Mouse (Mus musculus) cerebellum, postnatal 14 days (tissue): ENCODE results near the gene Gimap7.
"Not testable (repeated sequence)": the region's sequence is repeated elsewhere in the genome, so short reads cannot be mapped to it uniquely, and the experiment has no call there.

Experiments
- DNase-seq, 2 experiments: peaks; one replicate each; pipeline ENCODE4 v3.0.0; 2021; ENCODE audit warnings: mixed read lengths in 2 of 2

Gimap7 gene

DNA sequence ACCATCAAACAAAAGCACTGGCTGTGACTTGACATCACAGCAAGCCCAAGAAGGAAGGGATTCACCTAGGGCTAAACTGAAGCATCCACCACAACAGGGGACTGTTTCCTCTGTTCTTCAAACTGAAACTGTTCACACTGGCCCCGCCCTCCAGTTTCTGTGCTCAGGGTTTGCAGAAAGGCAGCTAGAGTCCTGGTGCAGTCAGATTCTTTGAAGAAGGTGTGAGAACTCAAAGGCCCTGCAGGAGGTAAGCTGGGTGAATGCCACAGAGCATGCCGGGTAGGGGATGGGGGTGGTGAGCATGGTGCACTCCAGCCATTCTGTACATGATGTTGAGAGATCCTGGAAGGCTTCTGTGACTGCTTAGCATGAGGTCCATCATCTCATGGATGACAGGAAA, at the start of gene Gimap7, which contains the start of gene Gm28053:
Gene Gimap7, plus strand, starts transcription at position 167 of the 400 bp plus-strand sequence.
Gene Gm28053, plus strand, starts transcription at position 153 of the 400 bp plus-strand sequence.
- no peak for DNase-seq

GRCm38 (mm10) chr6:48669446-48669969, 48.9 kb upstream of the Gimap7 start:
- no peak for DNase-seq

GRCm38 (mm10) chr6:48674291-48675058, 43.9 kb upstream of the Gimap7 start:
- DNase-seq = no peak

- no peak for DNase-seq
Measured at GRCm38 (mm10) chr6:48675400-48675930, 43.0 kb upstream of the Gimap7 start.

- DNase-seq = no peak
Measured at GRCm38 (mm10) chr6:48675931-48676859, 42.2 kb upstream of the Gimap7 start, which contains the start of gene Gimap9. Gimap9 (plus strand) TSS chr6:48676129.

DNA sequence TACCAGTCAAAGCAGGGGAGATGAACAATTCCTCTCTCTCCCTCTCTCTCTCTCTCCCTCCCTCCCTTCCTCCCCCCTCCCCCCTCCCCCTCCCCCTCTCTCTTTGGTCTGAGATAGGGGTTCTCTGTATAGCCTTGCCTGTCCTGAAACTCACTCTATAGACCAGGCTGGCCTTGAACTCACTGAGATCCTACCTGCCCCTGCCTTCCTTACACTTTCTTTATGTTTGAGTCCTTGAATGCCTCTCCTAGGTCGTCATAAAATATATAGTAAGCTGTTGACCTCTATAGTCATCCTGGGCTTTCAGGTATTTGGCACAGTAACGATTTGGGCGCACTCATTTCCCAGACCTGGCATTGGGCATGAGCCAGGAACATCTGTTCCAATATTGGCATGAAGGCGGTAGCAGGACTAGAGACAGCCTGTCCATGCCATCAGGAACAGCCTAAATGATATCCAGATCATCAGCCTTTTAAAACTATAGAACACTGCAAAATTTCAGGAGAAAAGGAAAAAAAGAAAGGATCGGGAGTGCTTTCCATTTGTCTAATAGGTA, 41.5 kb upstream of the Gimap7 start:
- no peak for DNase-seq

- DNase-seq = no peak
Measured at GRCm38 (mm10) chr6:48677492-48678345, 40.7 kb upstream of the Gimap7 start.

GRCm38 (mm10) chr6:48678391-48678790, 40.0 kb upstream of the Gimap7 start:
- DNase-seq = no peak

DNA sequence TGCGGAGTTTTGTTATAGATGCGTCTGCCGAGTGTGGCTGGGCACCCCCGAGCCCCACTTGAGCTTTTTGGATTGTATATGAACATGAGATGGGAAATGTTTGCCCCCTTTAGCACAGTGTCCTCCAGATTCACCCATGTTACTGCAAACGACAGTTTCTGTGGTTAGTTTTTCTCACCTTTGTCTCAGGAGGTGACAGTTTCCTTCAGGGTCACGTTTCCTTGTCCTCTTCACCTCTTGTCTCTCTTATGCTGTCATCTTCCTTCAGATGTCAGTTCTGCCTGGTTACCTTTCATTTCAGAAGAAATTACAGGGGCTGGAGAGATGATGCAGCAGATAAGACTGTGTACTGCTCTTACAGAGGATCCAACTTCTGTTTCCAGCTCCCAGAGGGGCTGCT, 38.7 kb upstream of the Gimap7 start:
- no peak for DNase-seq

DNA sequence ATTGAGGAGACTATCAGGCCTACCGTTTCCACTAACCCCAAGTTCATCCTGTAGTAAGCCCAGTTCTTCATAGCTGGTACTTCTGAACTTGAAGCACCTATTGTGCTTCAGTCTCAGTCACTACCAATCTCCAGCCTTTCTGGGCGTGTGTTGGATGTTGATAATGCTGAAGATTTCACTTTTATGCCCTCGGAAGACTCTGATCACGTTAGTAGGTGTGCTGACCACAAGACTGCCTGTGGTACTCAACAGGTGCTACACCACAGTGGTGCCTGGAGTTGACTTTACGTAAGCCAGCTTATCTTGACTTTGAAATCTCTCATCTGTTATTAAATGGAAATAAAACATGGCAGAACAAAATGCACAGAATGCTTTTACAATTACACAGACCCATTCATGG, 38.0 kb upstream of the Gimap7 start:
- DNase-seq = no peak

DNA sequence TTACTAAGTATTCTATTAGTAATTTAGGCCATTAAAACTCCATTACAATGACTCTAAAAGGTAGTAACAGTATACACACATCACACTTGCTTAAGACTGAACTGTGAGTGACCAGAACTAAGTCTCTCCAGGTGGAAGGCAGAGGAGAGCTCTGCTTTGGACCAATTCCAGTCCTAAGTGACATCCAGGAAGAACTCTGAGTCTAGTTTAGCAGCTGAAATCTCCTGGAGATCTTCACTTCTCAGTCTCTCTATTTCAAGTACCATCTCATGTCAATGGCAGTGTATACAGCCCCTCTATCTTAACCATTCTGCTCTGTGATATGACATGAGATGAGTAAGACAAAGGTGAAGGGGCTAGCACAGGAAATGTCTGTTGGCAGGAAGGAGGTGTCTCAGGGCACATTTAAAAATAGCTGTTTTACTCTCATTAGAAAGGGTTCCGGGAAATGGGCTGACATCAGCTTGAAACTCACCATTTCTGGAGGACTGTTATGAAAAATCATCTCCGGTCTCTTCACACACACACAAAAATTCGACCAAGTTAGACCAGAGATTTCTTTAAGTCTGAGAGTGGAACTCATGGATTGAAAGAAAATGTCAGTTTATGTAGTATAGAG, 36.8 kb upstream of the Gimap7 start:
- DNase-seq = no peak

- peak in 1 of 2 experiments; percentile 17 for DNase-seq
Measured at GRCm38 (mm10) chr6:48682271-48682670, 36.1 kb upstream of the Gimap7 start.

- DNase-seq = not testable (repeated sequence)
Measured at GRCm38 (mm10) chr6:48683263-48683821, 35.1 kb upstream of the Gimap7 start.

GRCm38 (mm10) chr6:48684319-48684718, 34.1 kb upstream of the Gimap7 start, which contains the start of gene Gimap4:
Gimap4 (plus strand) TSS chr6:48684549.
- no peak for DNase-seq

GRCm38 (mm10) chr6:48684806-48685205, 33.6 kb upstream of the Gimap7 start:
- DNase-seq = no peak

- no peak for DNase-seq
Measured at GRCm38 (mm10) chr6:48685251-48685650, 33.2 kb upstream of the Gimap7 start.

DNA sequence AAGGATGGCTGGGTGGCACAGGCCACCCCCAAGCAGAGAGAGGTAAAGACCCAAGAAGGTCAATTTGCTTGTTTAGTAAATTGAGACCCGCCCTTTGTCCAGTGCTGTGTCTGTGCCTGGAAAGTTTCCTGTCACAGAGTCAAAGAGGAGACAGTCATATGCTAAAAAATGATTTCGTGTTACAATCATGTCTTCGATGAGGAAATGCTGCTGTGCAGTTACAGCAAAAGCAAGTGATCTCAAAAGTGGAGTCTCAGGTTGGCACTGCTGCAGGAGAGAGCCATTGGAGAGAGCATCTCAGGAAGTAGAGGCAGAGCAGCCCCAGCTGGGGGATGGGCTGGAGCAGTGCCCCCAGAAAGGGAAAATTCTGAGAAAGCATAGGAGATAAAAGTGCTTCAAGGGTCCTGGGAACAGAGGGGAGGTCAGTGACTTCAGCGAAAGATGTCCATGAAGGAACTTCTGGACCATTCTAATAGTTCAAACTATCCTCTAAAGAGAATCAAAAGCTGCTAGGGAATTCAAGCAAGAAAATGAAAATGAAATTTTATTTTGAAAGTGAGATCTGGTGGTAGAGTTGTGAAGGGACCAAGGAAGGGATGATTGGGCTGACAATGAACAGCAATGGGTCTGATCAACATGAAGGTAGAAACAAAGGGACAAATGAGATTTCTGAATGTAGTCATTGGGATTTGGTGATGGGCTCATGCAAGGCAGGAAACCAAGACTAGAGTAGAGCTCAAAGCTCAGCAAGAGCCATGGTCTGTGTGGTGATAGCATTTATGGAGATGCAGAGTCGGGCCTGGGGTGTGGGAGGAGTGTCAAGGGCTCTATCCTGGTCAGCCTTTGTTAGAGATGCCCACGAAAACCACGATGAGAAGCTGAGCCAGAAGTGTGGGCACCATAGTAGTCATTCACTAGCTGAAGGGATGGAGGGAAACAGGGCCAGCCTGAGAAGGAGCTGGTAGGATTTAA, 32.4 kb upstream of the Gimap7 start:
- no peak for DNase-seq

GRCm38 (mm10) chr6:48687077-48687476, 31.3 kb upstream of the Gimap7 start:
- DNase-seq = no peak

DNA sequence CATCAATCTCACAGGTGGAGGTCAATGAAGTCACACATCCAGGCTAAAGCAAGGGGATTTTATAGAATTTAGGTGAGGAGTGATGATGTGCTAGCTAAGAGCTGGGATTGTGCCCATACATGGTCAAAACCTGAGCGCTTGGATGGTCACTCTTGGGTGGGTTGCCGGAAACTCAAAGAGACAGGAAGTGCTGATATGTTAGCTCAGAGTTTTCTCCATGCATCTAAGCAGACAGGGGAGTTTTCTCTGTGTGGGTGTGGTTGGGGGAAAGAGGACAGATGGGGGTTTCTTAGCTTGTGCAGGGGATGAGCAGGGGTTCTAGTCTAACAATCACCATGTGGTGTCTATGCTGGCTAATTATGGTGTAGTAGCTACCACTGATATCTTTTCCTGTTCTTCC, 29.1 kb upstream of the Gimap7 start:
- no peak for DNase-seq

- DNase-seq = no peak
Measured at GRCm38 (mm10) chr6:48692962-48693361, 25.5 kb upstream of the Gimap7 start.
